Mouse (Mus musculus): ENCODE measurements around the gene Tmem72. TPM values are rescaled to one million over a fixed set of nuclear protein-coding genes. Genes with fewer than 3 reads are reported as not detected.
A peak's percentile ranks its signal among the peaks of the same experiment; 100 is the strongest.

The Tmem72 gene
- total and polyA plus RNA-seq, 3 experiments: under 0.01 to 0.05 (median 0.03) TPM

GRCm38 (mm10) chr6:116700821-116701220 is 15.9 kb downstream of the Tmem72 start:
- no peaks in the 10 kb centered on the region for H3K79me2 ChIP-seq (replicated peaks; ENCODE audit: control insufficient read depth, insufficient read depth, low read length)
- H3K9ac ChIP-seq (ENCODE audit: low read depth, low read length): no peak overlapping the region
- H3K4me3 ChIP-seq: no peak overlapping the region
- H3K27me3 ChIP-seq (ENCODE audit: control insufficient read depth, insufficient read depth, low read length): no peaks in the 10 kb centered on the region
- intact Hi-C loops (cut with DNase I): no loop called here
- no peak for DNase-seq
- no peak overlapping the region for H3K27ac ChIP-seq
- TF ChIP-seq POLR2A (IDR thresholded peaks at IDR 0.05; ENCODE audit: insufficient read depth, low read depth, low read length) (no peak), CTCF (IDR thresholded peaks at IDR 0.05) (no peak), EP300 (IDR thresholded peaks at IDR 0.05; ENCODE audit: insufficient read depth, low read depth, low read length) (no peak)
- H3K36me3 ChIP-seq (ENCODE audit: control insufficient read depth, insufficient read depth, low read length): no peaks in the 10 kb centered on the region
- H3K4me1 ChIP-seq (ENCODE audit: control insufficient read depth, insufficient read depth, low read length): no peaks in the 10 kb centered on the region

DNA sequence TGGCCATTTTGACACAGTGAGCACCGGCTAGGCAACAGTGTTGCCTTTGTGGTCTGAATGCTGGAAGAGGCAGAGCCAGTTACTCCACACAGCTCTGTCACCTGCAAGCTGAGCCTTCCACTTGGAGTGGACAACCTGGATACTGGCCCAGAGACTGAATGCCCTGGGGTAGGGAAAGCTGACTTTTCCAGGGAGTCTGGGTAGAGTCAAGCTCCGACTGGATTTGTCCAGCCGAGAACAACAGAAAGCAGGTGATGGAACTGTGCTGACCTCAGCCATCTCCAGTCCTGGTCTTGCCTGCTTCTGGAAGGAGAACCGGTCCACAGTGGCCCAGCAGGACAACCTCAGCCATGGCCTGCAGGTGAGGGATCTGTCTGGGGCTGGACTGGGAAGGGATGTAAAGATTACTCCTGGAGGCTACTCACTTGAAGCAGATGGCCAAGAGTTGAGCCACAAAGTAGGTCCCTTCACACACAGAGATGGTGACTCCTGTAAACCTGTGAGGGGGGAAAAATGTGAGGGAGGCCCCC is 18.8 kb downstream of the Tmem72 start:
- no peak for DNase-seq
- Histone ChIP-seq H3K79me2 (replicated peaks; ENCODE audit: control insufficient read depth, insufficient read depth, low read length) (no peaks in the 10 kb centered on the region), H3K4me3 (no peak overlapping the region), H3K36me3 (ENCODE audit: control insufficient read depth, insufficient read depth, low read length) (no peaks in the 10 kb centered on the region), H3K27me3 (ENCODE audit: control insufficient read depth, insufficient read depth, low read length) (no peaks in the 10 kb centered on the region), H3K27ac (no peak overlapping the region), H3K9ac (ENCODE audit: low read depth, low read length) (no peak overlapping the region), H3K4me1 (ENCODE audit: control insufficient read depth, insufficient read depth, low read length) (no peaks in the 10 kb centered on the region)
- WGBS: 93% methylated on average over 4 of the region's 4 CpGs
- intact Hi-C loops (cut with DNase I): loop anchor here (1.0 to 2.0 kb wide), 4 partner anchors 44 to 279 kb away; no protein-coding TSS in a partner anchor
- TF ChIP-seq EP300 (IDR thresholded peaks at IDR 0.05; ENCODE audit: insufficient read depth, low read depth, low read length): no peak
- TF ChIP-seq POLR2A (IDR thresholded peaks at IDR 0.05; ENCODE audit: insufficient read depth, low read depth, low read length): no peak
- no peak for TF ChIP-seq CTCF (IDR thresholded peaks at IDR 0.05)

DNA sequence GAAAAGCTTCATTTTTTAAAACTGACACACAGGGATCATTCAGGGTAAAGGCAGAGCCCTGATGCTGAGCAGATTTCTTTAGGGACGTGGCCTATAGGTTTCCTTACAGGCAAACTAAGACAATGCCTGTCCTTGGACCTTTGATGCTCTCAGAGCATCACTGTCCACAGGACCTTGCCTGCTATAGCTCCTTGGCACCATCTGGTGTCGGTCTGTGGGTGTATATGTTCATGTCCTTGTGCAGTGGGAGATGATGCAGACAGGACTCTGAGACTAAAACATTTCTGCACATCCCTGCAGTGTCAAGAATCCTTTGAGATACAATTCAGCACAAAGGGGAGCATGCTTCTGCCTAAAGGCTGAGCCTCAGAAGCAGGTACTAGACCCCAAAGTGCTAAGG is 19.3 kb downstream of the Tmem72 start:
- H3K36me3 ChIP-seq (ENCODE audit: control insufficient read depth, insufficient read depth, low read length): no peaks in the 10 kb centered on the region
- no peak overlapping the region for H3K9ac ChIP-seq (ENCODE audit: low read depth, low read length)
- intact Hi-C loops (cut with DNase I): loop anchor here (1.0 to 2.0 kb wide), 4 partner anchors 43 to 279 kb away; no protein-coding TSS in a partner anchor
- TF ChIP-seq EP300 (IDR thresholded peaks at IDR 0.05; ENCODE audit: insufficient read depth, low read depth, low read length) (0 out of 2 replicates have a peak, but pooled peaks have one; percentile 33), POLR2A (IDR thresholded peaks at IDR 0.05; ENCODE audit: insufficient read depth, low read depth, low read length) (no peak), CTCF (IDR thresholded peaks at IDR 0.05) (peak; percentile 65)
- no peaks in the 10 kb centered on the region for H3K79me2 ChIP-seq (replicated peaks; ENCODE audit: control insufficient read depth, insufficient read depth, low read length)
- no peaks in the 10 kb centered on the region for H3K4me1 ChIP-seq (ENCODE audit: control insufficient read depth, insufficient read depth, low read length)
- no peak for DNase-seq
- 43% methylated on average over 2 of the region's 2 CpGs for WGBS
- H3K27me3 ChIP-seq (ENCODE audit: control insufficient read depth, insufficient read depth, low read length): no peaks in the 10 kb centered on the region
- H3K4me3 ChIP-seq: no peak overlapping the region
- no peak overlapping the region for H3K27ac ChIP-seq

GRCm38 (mm10) chr6:116694346-116694745 is 22.4 kb downstream of the Tmem72 start:
- Histone ChIP-seq H3K4me1 (ENCODE audit: control insufficient read depth, insufficient read depth, low read length) (no peaks in the 10 kb centered on the region), H3K36me3 (ENCODE audit: control insufficient read depth, insufficient read depth, low read length) (no peaks in the 10 kb centered on the region), H3K27me3 (ENCODE audit: control insufficient read depth, insufficient read depth, low read length) (no peaks in the 10 kb centered on the region), H3K27ac (no peak overlapping the region), H3K79me2 (replicated peaks; ENCODE audit: control insufficient read depth, insufficient read depth, low read length) (no peaks in the 10 kb centered on the region), H3K4me3 (no peak overlapping the region), H3K9ac (ENCODE audit: low read depth, low read length) (no peak overlapping the region)
- WGBS: 66% methylated on average over 3 of the region's 3 CpGs
- TF ChIP-seq POLR2A (IDR thresholded peaks at IDR 0.05; ENCODE audit: insufficient read depth, low read depth, low read length) (no peak), EP300 (IDR thresholded peaks at IDR 0.05; ENCODE audit: insufficient read depth, low read depth, low read length) (no peak), CTCF (IDR thresholded peaks at IDR 0.05) (no peak)
- no peak for DNase-seq
- intact Hi-C loops (cut with DNase I): no loop called here

DNA sequence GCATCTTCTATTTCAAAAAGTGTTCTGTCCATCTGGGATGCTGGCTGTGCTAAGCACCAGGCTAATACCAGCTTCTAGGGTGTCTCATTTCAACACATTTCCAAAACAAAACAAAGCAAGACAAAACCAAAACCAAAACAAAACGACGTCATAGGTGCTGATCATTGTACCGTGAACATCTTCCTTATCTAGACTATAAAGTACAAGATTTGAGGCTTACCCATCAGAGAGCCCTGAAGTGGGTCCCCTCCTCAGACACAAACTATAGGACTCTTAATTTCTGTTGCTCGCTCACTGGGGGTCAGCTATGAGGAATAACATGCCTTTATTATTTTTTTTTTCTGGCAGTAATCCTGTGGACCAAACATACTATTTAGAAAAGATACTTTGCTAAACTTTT is 23.1 kb downstream of the Tmem72 start:
- DNase-seq: no peak
- H3K27ac ChIP-seq: no peak overlapping the region
- no peaks in the 10 kb centered on the region for H3K79me2 ChIP-seq (replicated peaks; ENCODE audit: control insufficient read depth, insufficient read depth, low read length)
- H3K9ac ChIP-seq (ENCODE audit: low read depth, low read length): no peak overlapping the region
- intact Hi-C loops (cut with DNase I): loop anchor here (2.0 kb wide), 1 partner anchor 15 kb away; no protein-coding TSS in a partner anchor
- TF ChIP-seq POLR2A (IDR thresholded peaks at IDR 0.05; ENCODE audit: insufficient read depth, low read depth, low read length): no peak
- TF ChIP-seq CTCF (IDR thresholded peaks at IDR 0.05): no peak
- TF ChIP-seq EP300 (IDR thresholded peaks at IDR 0.05; ENCODE audit: insufficient read depth, low read depth, low read length): no peak
- no peaks in the 10 kb centered on the region for H3K36me3 ChIP-seq (ENCODE audit: control insufficient read depth, insufficient read depth, low read length)
- no peaks in the 10 kb centered on the region for H3K27me3 ChIP-seq (ENCODE audit: control insufficient read depth, insufficient read depth, low read length)
- no peak overlapping the region for H3K4me3 ChIP-seq
- no peaks in the 10 kb centered on the region for H3K4me1 ChIP-seq (ENCODE audit: control insufficient read depth, insufficient read depth, low read length)
- 69% methylated on average over 4 of the region's 4 CpGs for WGBS

GRCm38 (mm10) chr6:116682317-116682716 is 34.4 kb downstream of the Tmem72 start:
- H3K4me1 ChIP-seq (ENCODE audit: control insufficient read depth, insufficient read depth, low read length): no peaks in the 10 kb centered on the region
- no peaks in the 10 kb centered on the region for H3K27me3 ChIP-seq (ENCODE audit: control insufficient read depth, insufficient read depth, low read length)
- no peak overlapping the region for H3K27ac ChIP-seq
- peak in 1 of 2 experiments; percentile 82 for DNase-seq
- TF ChIP-seq CTCF (IDR thresholded peaks at IDR 0.05) (no peak), EP300 (IDR thresholded peaks at IDR 0.05; ENCODE audit: insufficient read depth, low read depth, low read length) (no peak), POLR2A (IDR thresholded peaks at IDR 0.05; ENCODE audit: insufficient read depth, low read depth, low read length) (0 out of 2 replicates have a peak, but pooled peaks have one; percentile 39)
- no peaks in the 10 kb centered on the region for H3K36me3 ChIP-seq (ENCODE audit: control insufficient read depth, insufficient read depth, low read length)
- intact Hi-C loops (cut with DNase I): no loop called here
- H3K9ac ChIP-seq (ENCODE audit: low read depth, low read length): no peak overlapping the region
- H3K4me3 ChIP-seq: no peak overlapping the region
- no peaks in the 10 kb centered on the region for H3K79me2 ChIP-seq (replicated peaks; ENCODE audit: control insufficient read depth, insufficient read depth, low read length)
- WGBS: 33% methylated on average over 6 of the region's 6 CpGs
